Mouse (Mus musculus): Measurements from ENCODE around the gene Chst11. TPM values are rescaled to one million over a fixed set of nuclear protein-coding genes. Genes with fewer than 3 reads are reported as not detected.

Gene Chst11
- polyA plus RNA-seq (2012; rRNA removed), result 2.1 and 2.4 TPM in 2 replicates

GRCm38 (mm10) chr10:82984950-82985699 lies at the start of gene Chst11:
Gene Chst11, plus strand, starts transcription at chr10:82985498.

Other genes with a start within 250 kb of the Chst11 start
- 26.3 and 27.0 TPM in 2 replicates for gene Nfyb, start 221.4 kb upstream of the Chst11 start, polyA plus RNA-seq (2012; rRNA removed)
- 24.3 and 25.2 TPM in 2 replicates for gene Txnrd1, start 151.5 kb upstream of the Chst11 start, polyA plus RNA-seq (2012; rRNA removed)
- 0.21 and 0.25 TPM in 2 replicates for gene Eid3, start 118.9 kb upstream of the Chst11 start, polyA plus RNA-seq (2012; rRNA removed)

Data from liver, embryonic 18 days (tissue).